Mouse (Mus musculus): ENCODE measurements around the gene Trim25. TPM values are rescaled to one million over a fixed set of nuclear protein-coding genes. Genes with fewer than 3 reads are reported as not detected.
A peak's percentile ranks its signal among the peaks of the same experiment; 100 is the strongest.

The Trim25 gene
- polyA plus RNA-seq, 1 experiment from 2014 or later = 3.5 TPM

DNA sequence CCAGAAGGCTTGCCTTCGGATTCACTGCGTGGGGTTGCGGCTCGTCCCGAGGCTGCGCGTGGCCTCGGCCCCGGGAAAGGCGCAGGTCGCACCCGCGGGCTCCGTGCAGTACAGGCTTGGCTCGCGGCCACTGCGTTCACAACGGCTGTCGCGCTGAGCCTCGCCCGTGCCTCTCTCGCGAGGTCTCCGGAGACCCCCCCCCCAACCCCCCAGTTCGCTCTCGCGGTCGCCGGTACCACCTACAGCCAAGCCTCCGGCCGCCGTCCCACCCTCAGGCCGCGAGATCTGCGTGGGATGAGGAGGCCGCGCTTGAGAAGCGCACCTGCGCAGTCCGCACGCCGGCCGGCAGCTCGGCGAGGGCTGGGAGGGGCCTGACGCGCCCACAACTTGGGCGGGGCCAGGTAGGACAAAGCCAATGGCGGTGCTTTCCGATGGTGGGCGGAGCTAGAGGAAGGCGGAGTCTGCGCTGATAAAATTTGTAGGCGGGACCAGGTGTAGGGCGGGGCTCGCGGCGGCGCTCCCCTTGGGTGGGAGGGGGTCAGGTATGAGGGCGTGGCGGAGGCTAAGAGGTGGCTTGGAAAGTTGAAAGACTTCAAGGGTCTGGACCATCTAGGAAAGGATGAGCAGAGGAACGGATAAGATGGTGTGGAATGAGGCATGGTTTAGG lies 61.4 kb downstream of the Trim25 start:
- Histone ChIP-seq H3K4me1 (replicated peaks) (peaks cover 27% of the 10 kb centered on the region), H3K27ac (peak overlapping the region; percentile 84), H3K27me3 (ENCODE audit: insufficient read depth, poor library complexity, severe bottlenecking) (no peaks in the 10 kb centered on the region), H3K9me3 (no peaks in the 10 kb centered on the region), H3K36me3 (peaks cover 9% of the 10 kb centered on the region; the same call in 1 of the 2 replicates), H3K4me3 (peak overlapping the region; percentile 66)
- DNase-seq (ENCODE audit: low spot score) = peak; percentile 91
- under 1% methylated on average over 63 of the region's 63 CpGs for WGBS

DNA sequence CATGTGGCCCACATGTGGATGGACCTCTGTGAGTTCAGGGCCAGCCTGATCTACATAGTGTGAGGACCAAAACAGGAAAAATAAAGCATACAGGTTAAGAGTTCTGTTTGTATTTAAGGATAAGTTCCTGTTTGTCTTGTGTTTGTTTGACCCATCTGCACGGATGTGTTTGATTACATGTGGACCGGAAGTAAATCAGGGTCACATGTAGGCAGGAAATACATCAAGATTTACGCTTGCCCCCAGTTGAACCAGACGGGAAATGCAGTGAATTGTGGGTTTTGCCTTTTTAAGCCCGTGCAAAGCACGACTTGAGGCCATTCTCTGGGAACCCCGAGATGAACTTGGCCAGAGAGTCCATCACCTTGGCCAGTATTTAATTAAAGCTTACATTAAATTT lies 62.2 kb downstream of the Trim25 start:
- 91% methylated on average over 7 of the region's 7 CpGs for WGBS
- H3K9me3 ChIP-seq = no peaks in the 10 kb centered on the region
- peaks cover 27% of the 10 kb centered on the region for H3K4me1 ChIP-seq (replicated peaks)
- DNase-seq (ENCODE audit: low spot score) = no peak
- no peak overlapping the region for H3K4me3 ChIP-seq
- H3K36me3 ChIP-seq = peaks cover 4% of the 10 kb centered on the region; the same call in 1 of the 2 replicates
- H3K27ac ChIP-seq = no peak overlapping the region
- no peaks in the 10 kb centered on the region for H3K27me3 ChIP-seq (ENCODE audit: insufficient read depth, poor library complexity, severe bottlenecking)

GRCm38 (mm10) chr11:89064312-89064711 lies 65.1 kb downstream of the Trim25 start:
- H3K27ac ChIP-seq = no peak overlapping the region
- WGBS = 87% methylated on average over 6 of the region's 6 CpGs
- no peaks in the 10 kb centered on the region for H3K9me3 ChIP-seq

DNA sequence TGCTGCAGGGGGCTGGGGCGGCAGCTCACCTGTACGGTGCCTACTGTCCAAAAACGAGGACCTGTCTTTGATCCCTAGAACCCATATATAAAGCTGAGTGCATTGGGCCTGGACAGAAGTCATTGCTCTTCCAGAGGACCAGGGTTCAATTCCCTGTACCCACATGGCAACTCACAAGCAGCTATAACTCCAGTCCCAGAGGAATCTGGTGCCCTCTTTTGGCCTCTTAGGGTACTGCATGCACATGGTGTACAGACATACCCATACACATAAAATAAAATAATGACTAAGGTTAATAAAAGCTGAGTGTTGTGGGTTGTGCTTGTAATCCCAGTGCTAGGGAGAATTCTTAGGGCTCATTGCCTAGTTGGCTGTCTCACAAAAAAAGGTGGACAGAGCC lies 66.1 kb downstream of the Trim25 start:
- no peak for DNase-seq (ENCODE audit: low spot score)
- Histone ChIP-seq H3K9me3 (no peaks in the 10 kb centered on the region), H3K4me3 (no peak overlapping the region), H3K36me3 (no peaks in the 10 kb centered on the region), H3K4me1 (replicated peaks) (peaks cover 13% of the 10 kb centered on the region; the same call in 1 of the 2 replicates), H3K27me3 (ENCODE audit: insufficient read depth, poor library complexity, severe bottlenecking) (no peaks in the 10 kb centered on the region; the same call in 1 of the 2 replicates), H3K27ac (no peak overlapping the region)
- WGBS = 96% methylated on average over 3 of the region's 3 CpGs

More at GRCm38 (mm10) chr11:89064312-89064711, 65.1 kb downstream of the Trim25 start:
- Histone ChIP-seq H3K4me1 (replicated peaks) (peaks cover 22% of the 10 kb centered on the region), H3K36me3 (no peaks in the 10 kb centered on the region), H3K4me3 (no peak overlapping the region), H3K27me3 (ENCODE audit: insufficient read depth, poor library complexity, severe bottlenecking) (no peaks in the 10 kb centered on the region; the same call in 1 of the 2 replicates)
- no peak for DNase-seq (ENCODE audit: low spot score)

- Histone ChIP-seq H3K4me1 (replicated peaks) (0 out of 2 replicates have a peak, but pooled peaks cover 9% of the 10 kb centered on the region), H3K27ac (no peak overlapping the region), H3K4me3 (no peak overlapping the region), H3K36me3 (no peaks in the 10 kb centered on the region), H3K9me3 (no peaks in the 10 kb centered on the region), H3K27me3 (ENCODE audit: insufficient read depth, poor library complexity, severe bottlenecking) (no peaks in the 10 kb centered on the region; the same call in 1 of the 2 replicates)
- WGBS = 83% methylated on average over 6 of the region's 6 CpGs
- no peak for DNase-seq (ENCODE audit: low spot score)
Measured at GRCm38 (mm10) chr11:89066126-89066525, 67.0 kb downstream of the Trim25 start.

DNA sequence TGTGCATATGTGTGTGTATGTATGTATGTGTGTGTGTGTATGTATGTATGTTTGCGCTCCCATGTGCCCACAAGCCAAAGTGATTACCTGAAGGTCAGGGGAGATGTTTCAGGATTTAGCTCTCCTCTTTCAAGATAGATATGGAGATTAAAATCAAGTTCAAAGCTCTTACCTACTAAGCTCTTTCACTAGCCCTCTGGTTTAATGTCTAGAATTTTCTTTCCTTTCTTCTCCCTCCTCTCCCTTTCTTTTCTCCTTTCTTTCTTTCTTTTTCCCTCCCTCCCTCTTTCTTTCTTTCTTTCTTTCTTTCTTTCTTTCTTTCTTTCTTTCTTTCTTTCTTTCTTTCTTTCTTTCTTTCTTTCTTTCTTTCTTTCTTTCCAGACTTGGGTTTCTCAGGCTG lies 67.6 kb downstream of the Trim25 start, which contains the start of gene Dgke:
TSS of gene Dgke (minus strand) at position 101 of the 400 bp plus-strand sequence.
- Histone ChIP-seq H3K9me3 (no peaks in the 10 kb centered on the region), H3K4me1 (replicated peaks) (0 out of 2 replicates have a peak, but pooled peaks cover 9% of the 10 kb centered on the region), H3K36me3 (no peaks in the 10 kb centered on the region), H3K4me3 (no peak within 1 kb of the TSS), H3K27me3 (ENCODE audit: insufficient read depth, poor library complexity, severe bottlenecking) (no peaks in the 10 kb centered on the region; the same call in 1 of the 2 replicates), H3K27ac (no peak within 1 kb of the TSS)
- 100% methylated on average over 1 of the region's 1 CpGs for WGBS
- no peak for DNase-seq (ENCODE audit: low spot score)

DNA sequence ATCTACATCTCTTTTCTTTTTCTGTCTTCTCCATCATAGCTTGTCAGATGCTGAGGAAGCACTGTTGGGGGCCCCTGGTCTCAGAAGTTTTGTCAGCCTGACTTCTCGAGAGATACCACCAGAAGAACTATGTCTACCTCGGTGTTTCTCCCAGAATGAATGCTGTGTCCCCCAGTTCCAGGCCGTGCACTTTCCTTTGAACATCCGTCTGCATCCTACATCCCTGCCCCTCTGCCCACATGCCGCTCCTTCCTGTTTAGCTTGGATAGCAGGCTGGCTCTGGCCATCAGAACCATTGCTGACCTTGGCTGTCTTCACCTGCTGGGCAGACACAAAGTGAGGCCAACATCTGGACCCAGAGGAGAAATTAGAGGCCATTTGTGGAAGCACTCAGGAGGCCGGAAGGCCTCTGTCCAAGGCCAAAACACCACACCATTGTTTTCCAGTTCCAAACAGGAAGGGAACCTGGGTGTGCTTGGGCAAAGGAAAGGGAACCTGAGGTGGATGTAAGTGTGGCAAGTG lies 68.2 kb downstream of the Trim25 start:
- H3K36me3 ChIP-seq = no peaks in the 10 kb centered on the region
- DNase-seq (ENCODE audit: low spot score) = no peak
- H3K27me3 ChIP-seq (ENCODE audit: insufficient read depth, poor library complexity, severe bottlenecking) = no peaks in the 10 kb centered on the region; the same call in 1 of the 2 replicates
- no peak overlapping the region for H3K4me3 ChIP-seq
- H3K27ac ChIP-seq = no peak overlapping the region
- H3K4me1 ChIP-seq (replicated peaks) = 0 out of 2 replicates have a peak, but pooled peaks cover 9% of the 10 kb centered on the region
- 60% methylated on average over 6 of the region's 6 CpGs for WGBS
- no peaks in the 10 kb centered on the region for H3K9me3 ChIP-seq

- DNase-seq (ENCODE audit: low spot score) = no peak
- Histone ChIP-seq H3K9me3 (no peaks in the 10 kb centered on the region), H3K4me3 (no peak overlapping the region), H3K36me3 (no peaks in the 10 kb centered on the region), H3K27me3 (ENCODE audit: insufficient read depth, poor library complexity, severe bottlenecking) (no peaks in the 10 kb centered on the region; the same call in 1 of the 2 replicates), H3K4me1 (replicated peaks) (0 out of 2 replicates have a peak, but pooled peaks cover 9% of the 10 kb centered on the region), H3K27ac (no peak overlapping the region)
- 68% methylated on average over 11 of the region's 11 CpGs for WGBS
Measured at GRCm38 (mm10) chr11:89067871-89068490, 68.8 kb downstream of the Trim25 start.

DNA sequence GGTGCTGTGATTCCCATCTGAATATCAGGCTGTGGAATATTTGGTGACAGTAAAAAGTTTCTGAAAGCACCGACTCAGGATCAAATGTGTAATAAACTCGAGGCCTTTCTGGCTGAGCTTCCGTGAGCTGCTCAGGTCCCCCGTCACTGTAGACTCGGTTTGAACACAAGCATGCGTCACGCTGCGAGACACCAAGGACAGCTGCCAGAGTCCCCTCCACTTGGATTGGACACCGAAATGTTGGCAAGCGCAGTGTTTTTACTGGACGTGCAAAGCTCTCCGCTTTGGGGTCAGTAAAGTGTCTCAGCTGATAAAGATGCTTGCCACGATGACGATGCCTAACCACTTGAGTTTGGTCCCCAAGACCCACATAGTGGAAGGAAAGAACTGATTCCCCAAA lies 69.5 kb downstream of the Trim25 start:
- Histone ChIP-seq H3K27me3 (ENCODE audit: insufficient read depth, poor library complexity, severe bottlenecking) (no peaks in the 10 kb centered on the region; the same call in 1 of the 2 replicates), H3K4me3 (no peak overlapping the region), H3K27ac (no peak overlapping the region), H3K36me3 (no peaks in the 10 kb centered on the region), H3K9me3 (no peaks in the 10 kb centered on the region), H3K4me1 (replicated peaks) (0 out of 2 replicates have a peak, but pooled peaks cover 9% of the 10 kb centered on the region)
- WGBS = 95% methylated on average over 14 of the region's 14 CpGs
- DNase-seq (ENCODE audit: low spot score) = no peak

GRCm38 (mm10) chr11:89069303-89069702 lies 70.1 kb downstream of the Trim25 start:
- Histone ChIP-seq H3K27me3 (ENCODE audit: insufficient read depth, poor library complexity, severe bottlenecking) (no peaks in the 10 kb centered on the region; the same call in 1 of the 2 replicates), H3K36me3 (no peaks in the 10 kb centered on the region), H3K9me3 (no peaks in the 10 kb centered on the region), H3K27ac (no peak overlapping the region), H3K4me1 (replicated peaks) (0 out of 2 replicates have a peak, but pooled peaks cover 9% of the 10 kb centered on the region), H3K4me3 (no peak overlapping the region)
- 31% methylated on average over 6 of the region's 6 CpGs for WGBS
- peak; percentile 64 for DNase-seq (ENCODE audit: low spot score)
